Mouse (Mus musculus): ENCODE data around the gene Pepd.
"Not testable (repeated sequence)": the region's sequence is repeated elsewhere in the genome, so short reads cannot be mapped to it uniquely, and the experiment has no call there.

GRCm38 (mm10) chr7:34982372-34982771 lies 70.2 kb downstream of the Pepd start:
- TF ChIP-seq CTCF (IDR thresholded peaks at IDR 0.05; ENCODE audit: insufficient read depth, low read length); POLR2A (IDR thresholded peaks at IDR 0.05; ENCODE audit: borderline replicate concordance, extremely low read depth, low read depth, low read length): not testable (repeated sequence)
